ENCODE assay signal across 21 mouse cellular contexts in genomic region chr9:79455226-79455625, GRCm38 (mm10).
DNase-seq lines count a peak whose midpoint lies in the region; TF ChIP-seq lines count a peak whose summit lies in the region.
"Had no signal": no experiment of that assay in that cellular context is flagged by ENCODE, and none has a peak within 500 bp of the region (broad histone marks: within the 10 kb centered on the region; RNA-seq: fewer than 3 reads in every experiment).

No protein-coding gene starts in this region.

- no peak overlapping the region for H3K4me3 ChIP-seq in ES-E14 (ENCODE audit: insufficient read depth in 1 of 2, low read depth in 1 of 2, low read length in 2 of 2, poor library complexity in 1 of 2, severe bottlenecking in 1 of 2)
- H3K4me3 ChIP-seq: embryonic facial prominence, embryonic 13.5 days; embryonic facial prominence, embryonic 15.5 days; erythroblast, embryonic 14.5 days; forebrain, embryonic 10.5 days; forebrain, embryonic 12.5 days had no signal

- no peaks in the 10 kb centered on the region for H3K9me3 ChIP-seq in ES-E14 (ENCODE audit: control insufficient read depth, insufficient read depth, low read depth, low read length)
- H3K9me3 ChIP-seq: embryonic facial prominence, embryonic 13.5 days; embryonic facial prominence, embryonic 15.5 days; forebrain, embryonic 10.5 days; forebrain, embryonic 12.5 days; G1E had no signal

- in situ Hi-C loops in ES-E14 (cut with MboI; ENCODE audit: low sequenced_read_pairs in 2 of 2, unreplicated experiment in 2 of 2), result no loop called here

- no peaks in the 10 kb centered on the region for H3K36me3 ChIP-seq in ES-E14 (ENCODE audit: control insufficient read depth, insufficient read depth, low read length, poor library complexity, severe bottlenecking)
- H3K36me3 ChIP-seq: embryonic facial prominence, embryonic 13.5 days; embryonic facial prominence, embryonic 15.5 days; forebrain, embryonic 10.5 days; forebrain, embryonic 12.5 days; G1E had no signal

- DNase-seq in ES-CJ7 (ENCODE audit: low read depth, low spot score) (peak; percentile 83), ES-E14 (ENCODE audit: low read depth, low spot score) (peak; percentile 38), ZHBTc4 (ENCODE audit: low read depth, low spot score) (peak; percentile 66)
- DNase-seq in lung, postnatal 14 days, result no peak
- DNase-seq in lung, postnatal 4 days, result no peak
- DNase-seq: adrenal gland, adult 8-10 months; adrenal gland, postnatal 14 days; adrenal gland, postnatal 36 days; cerebellum, adult 11 months; cerebellum, adult 18-20 months; cerebellum, adult 8-10 months; cerebellum, adult 9-11 months; cerebellum, postnatal 14 days; cerebellum, postnatal 36 days; embryo, embryonic 11 days had no signal

- no peaks in the 10 kb centered on the region for H3K4me1 ChIP-seq in ES-E14 (ENCODE audit: control insufficient read depth in 2 of 2, insufficient read depth in 2 of 2, low read length in 2 of 2, poor library complexity in 1 of 2)
- H3K4me1 ChIP-seq: embryonic facial prominence, embryonic 13.5 days; embryonic facial prominence, embryonic 15.5 days; forebrain, embryonic 12.5 days had no signal

- H3K27ac ChIP-seq in ES-E14 (ENCODE audit: insufficient read depth, low read depth, low read length, poor library complexity, severe bottlenecking), result no peak overlapping the region
- H3K27ac ChIP-seq: embryonic facial prominence, embryonic 13.5 days; embryonic facial prominence, embryonic 15.5 days; forebrain, embryonic 10.5 days; forebrain, embryonic 12.5 days had no signal

- H3K9ac ChIP-seq in ES-E14 (ENCODE audit: insufficient read depth, low read depth, low read length, poor library complexity, severe bottlenecking), result no peak overlapping the region
- H3K9ac ChIP-seq: embryonic facial prominence, embryonic 13.5 days; embryonic facial prominence, embryonic 15.5 days; forebrain, embryonic 12.5 days had no signal

TF ChIP-seq in ES-E14, 5 proteins besides CTCF, POLR2A, EP300 and RAD21:
- TF ChIP-seq MAFK (IDR thresholded peaks at IDR 0.05; ENCODE audit: insufficient read depth, low read depth, low read length), result no peak
- no peak for TF ChIP-seq CHD2 (IDR thresholded peaks at IDR 0.05; ENCODE audit: low read depth, low read length)
- no peak for TF ChIP-seq HCFC1 (IDR thresholded peaks at IDR 0.05; ENCODE audit: borderline replicate concordance, insufficient read depth, low read length)
- no peak for TF ChIP-seq ZC3H11A (IDR thresholded peaks at IDR 0.05; ENCODE audit: borderline replicate concordance, low read depth, low read length)
- no peak; the same call in 1 of the 2 replicates for TF ChIP-seq ZNF384 (IDR thresholded peaks at IDR 0.05; ENCODE audit: low read depth, low read length)

Comparison
In these comparisons a context has a peak if more than half of its experiments do, and no peak if none do; other contexts are left out.
1. DNase-seq: peak in ES-CJ7 (single experiment), ES-E14 (single experiment) and ZHBTc4 (single experiment); none in lung, postnatal 14 days (single experiment) and lung, postnatal 4 days (0 of 2).